Mouse (Mus musculus) embryonic facial prominence, embryonic 12.5 days (tissue): Measurements from ENCODE around the gene Arhgef39. TPM values are rescaled to one million over a fixed set of nuclear protein-coding genes. Genes with fewer than 3 reads are reported as not detected.
A peak's percentile ranks its signal among the peaks of the same experiment; 100 is the strongest.

Source experiments
- ATAC-seq: fragments of 200-750 bp; cut with Nextera tagmentation; 2 replicates; pipeline ENCODE4 v1.8.0; 2017; ENCODE audit not compliant: insufficient number of reproducible peaks, insufficient read depth, low FRiP score, low TSS enrichment
- H3K27ac ChIP-seq: fragments of 300-500 bp; sonication (generic); 2 replicates; pipeline ENCODE4 v1.5.1; 2016; ENCODE audit warnings: mild to moderate bottlenecking
- H3K27me3 ChIP-seq: fragments of 300-500 bp; sonication (generic); 2 replicates; pipeline ENCODE4 v1.6.1; 2016; ENCODE audit warnings: mild to moderate bottlenecking, moderate library complexity
- H3K36me3 ChIP-seq: fragments of 300-500 bp; sonication (generic); 2 replicates; pipeline ENCODE4 v1.6.1; 2016; ENCODE audit warnings: mild to moderate bottlenecking
- H3K4me1 ChIP-seq: fragments of 300-500 bp; sonication (generic); 2 replicates; pipeline ENCODE4 v1.6.1; 2016
- H3K4me2 ChIP-seq: fragments of 300-500 bp; sonication (generic); replicated peaks from 2 replicates; pipeline ENCODE4 v1.6.1; 2016; ENCODE audit warnings: mild to moderate bottlenecking, moderate library complexity
- H3K4me3 ChIP-seq: fragments of 300-500 bp; sonication (generic); 2 replicates; pipeline ENCODE4 v1.5.1; 2016; ENCODE audit warnings: mild to moderate bottlenecking
- H3K9ac ChIP-seq: fragments of 300-500 bp; sonication (generic); 2 replicates; pipeline ENCODE4 v1.6.1; 2016; ENCODE audit warnings: mild to moderate bottlenecking, moderate library complexity
- H3K9me3 ChIP-seq: fragments of 300-500 bp; sonication (generic); 2 replicates; pipeline ENCODE4 v1.6.1; 2016; ENCODE audit warnings: mild to moderate bottlenecking, moderate library complexity
- WGBS: fragments of 180-500 bp; shearing (Covaris S2); methylation state at CpG from one replicate; pipeline ENCODE4 v1.1.7; 2016; 5-methylcytosine and 5-hydroxymethylcytosine counted together
- polyA plus RNA-seq: library from polyadenylated mRNA; unstranded; fragments of >200 nt; fragmentation: Nextera tagmentation; extraction: Ambion mirVana; gene quantifications from 2 replicates; pipeline ENCODE4 v1.2.1, GENCODE M21; 2016

Gene Arhgef39
- polyA plus RNA-seq, 1 experiment from 2014 or later: 44.1 TPM

DNA sequence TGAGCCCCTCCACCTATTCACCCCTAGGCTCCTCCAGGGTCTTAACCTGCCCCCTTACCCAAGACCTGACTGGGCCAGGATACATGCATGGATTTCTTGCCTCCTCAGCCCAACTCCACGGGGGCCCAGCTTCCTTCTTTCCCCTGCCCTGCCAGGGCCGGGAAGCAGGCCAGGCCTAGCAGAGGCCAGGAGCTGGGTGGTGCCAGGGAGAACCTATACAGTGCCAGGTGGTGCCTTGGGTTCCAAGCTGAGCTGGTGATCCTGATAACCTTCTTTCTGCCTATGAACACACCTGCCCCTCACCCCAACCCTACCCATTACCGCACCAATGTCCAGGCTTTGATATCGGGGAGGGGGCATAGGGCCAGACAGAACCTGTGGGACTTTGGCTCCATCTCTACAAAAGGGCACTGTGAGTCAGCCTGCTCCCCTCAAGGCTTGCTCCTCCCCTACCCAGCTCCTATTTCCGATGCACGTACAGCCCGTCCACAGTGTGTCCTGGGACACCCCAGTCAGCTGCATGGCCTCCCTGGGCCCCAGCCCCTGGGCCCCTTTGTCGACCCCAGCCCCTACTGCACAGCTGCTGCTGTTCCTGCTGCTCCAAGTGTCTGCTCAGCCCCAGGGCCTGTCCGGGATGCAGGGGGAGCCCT lies 7.2 kb upstream of the Arhgef39 start, which contains the start of gene Car9:
Gene Car9, plus strand, starts transcription at position 431 of the 650 bp plus-strand sequence.
- Histone ChIP-seq H3K4me1 (peaks cover 19% of the 10 kb centered on the region), H3K27ac (no peak within 1 kb of the TSS), H3K4me2 (peak within 1 kb of the TSS; percentile 58), H3K9ac (peak within 1 kb of the TSS; percentile 24; the same call in 1 of the 2 replicates), H3K27me3 (peaks cover 17% of the 10 kb centered on the region; the same call in 1 of the 2 replicates), H3K4me3 (0 out of 2 replicates have a peak within 1 kb of the TSS, but pooled peaks have one; percentile 39), H3K9me3 (no peaks in the 10 kb centered on the region), H3K36me3 (no peaks in the 10 kb centered on the region)
- WGBS: 37% methylated on average over 9 of the region's 9 CpGs
- ATAC-seq: no peak

DNA sequence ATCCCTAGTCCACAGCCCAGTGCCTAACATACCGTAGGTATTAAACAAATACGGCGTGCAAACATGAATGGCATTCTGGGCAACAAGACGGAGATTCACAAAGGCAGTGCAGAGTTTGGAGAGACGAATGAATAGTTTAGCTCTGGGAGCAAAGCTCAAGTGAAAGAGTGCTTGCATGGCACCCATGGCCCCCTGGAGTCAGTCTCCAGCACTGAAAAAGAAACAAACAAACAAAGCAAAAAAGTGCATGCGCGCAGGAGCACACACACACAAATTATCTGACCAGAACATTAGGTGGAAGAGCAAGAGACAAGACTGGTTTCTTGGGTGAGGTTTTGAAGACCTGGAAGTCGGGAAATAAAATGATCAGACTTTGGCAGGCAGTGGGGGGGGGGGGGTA lies 6.6 kb upstream of the Arhgef39 start:
- Histone ChIP-seq H3K27me3 (peaks cover 17% of the 10 kb centered on the region; the same call in 1 of the 2 replicates), H3K4me2 (no peak overlapping the region), H3K36me3 (no peaks in the 10 kb centered on the region), H3K4me1 (peaks cover 19% of the 10 kb centered on the region), H3K9me3 (no peaks in the 10 kb centered on the region), H3K27ac (no peak overlapping the region), H3K4me3 (no peak overlapping the region), H3K9ac (no peak overlapping the region)
- 82% methylated on average over 8 of the region's 8 CpGs for WGBS
- ATAC-seq: no peak

DNA sequence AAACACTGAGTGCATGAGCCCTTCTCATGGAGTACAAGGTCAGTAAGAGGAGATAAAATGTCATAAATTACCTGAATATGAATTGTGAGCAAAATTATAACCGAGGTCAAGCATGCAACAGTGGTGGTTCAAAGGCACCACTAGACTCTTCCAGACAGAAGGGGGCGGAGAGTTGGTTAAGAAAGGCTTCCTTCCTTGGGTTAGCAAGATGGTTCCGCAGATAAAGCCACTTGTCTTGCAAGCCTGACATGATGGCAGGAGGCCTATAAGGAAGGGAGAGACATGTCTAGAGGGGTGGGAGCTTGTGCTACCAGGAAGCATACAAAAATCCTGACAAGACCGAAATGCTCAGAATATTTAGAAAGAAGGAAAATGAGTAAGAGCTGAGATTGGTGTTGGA lies 4.8 kb upstream of the Arhgef39 start:
- H3K36me3 ChIP-seq: no peaks in the 10 kb centered on the region
- no peaks in the 10 kb centered on the region for H3K9me3 ChIP-seq
- no peak overlapping the region for H3K9ac ChIP-seq
- WGBS: 81% methylated on average over 4 of the region's 4 CpGs
- H3K27me3 ChIP-seq: peaks cover 17% of the 10 kb centered on the region; the same call in 1 of the 2 replicates
- H3K27ac ChIP-seq: no peak overlapping the region
- no peak overlapping the region for H3K4me2 ChIP-seq
- peaks cover 17% of the 10 kb centered on the region for H3K4me1 ChIP-seq
- H3K4me3 ChIP-seq: no peak overlapping the region
- ATAC-seq: no peak

DNA sequence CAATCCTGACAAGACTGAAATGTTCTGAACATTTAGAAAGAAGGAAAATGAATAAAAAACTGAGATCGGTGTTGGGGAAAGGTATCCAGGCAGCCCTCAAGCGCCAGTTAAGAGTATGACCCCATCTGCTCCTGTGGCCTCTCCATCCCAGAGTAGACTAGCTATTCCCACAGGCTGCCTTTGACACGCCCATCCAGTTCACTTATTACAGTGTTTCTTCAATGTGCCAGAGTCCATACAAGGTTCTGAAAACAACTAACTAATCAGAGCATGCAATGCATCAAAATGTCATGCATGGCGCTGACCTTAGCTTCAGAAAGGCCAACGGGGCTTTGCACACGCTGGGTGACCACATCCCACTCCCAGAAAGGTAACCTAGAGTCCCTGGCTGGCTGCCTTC lies 4.0 kb upstream of the Arhgef39 start:
- 82% methylated on average over 6 of the region's 6 CpGs for WGBS
- Histone ChIP-seq H3K4me1 (peaks cover 15% of the 10 kb centered on the region), H3K27ac (no peak overlapping the region), H3K4me3 (no peak overlapping the region), H3K36me3 (no peaks in the 10 kb centered on the region), H3K9ac (no peak overlapping the region), H3K9me3 (no peaks in the 10 kb centered on the region), H3K27me3 (peaks cover 17% of the 10 kb centered on the region; the same call in 1 of the 2 replicates), H3K4me2 (no peak overlapping the region)
- ATAC-seq: no peak

DNA sequence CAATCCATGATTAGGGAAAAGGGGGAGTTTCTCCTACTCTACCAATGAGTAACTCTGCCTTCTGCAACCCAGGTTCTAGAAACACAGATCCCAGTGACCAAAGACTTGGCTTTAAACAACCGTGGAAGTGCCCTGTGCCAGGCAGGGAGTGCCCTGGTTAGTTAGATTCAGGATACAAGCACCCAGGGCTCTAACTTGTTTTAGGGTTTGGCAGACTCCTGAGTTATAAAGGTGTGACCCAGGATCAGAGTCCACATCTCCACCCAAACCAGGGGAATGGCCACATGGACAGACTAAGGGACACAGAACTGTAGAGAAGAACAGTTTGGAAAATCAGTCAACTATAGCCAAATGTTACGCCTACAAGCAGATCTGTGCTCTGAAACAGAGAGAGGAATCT lies 3.5 kb upstream of the Arhgef39 start:
- peaks cover 17% of the 10 kb centered on the region; the same call in 1 of the 2 replicates for H3K27me3 ChIP-seq
- H3K9me3 ChIP-seq: no peaks in the 10 kb centered on the region
- ATAC-seq: no peak
- peaks cover 15% of the 10 kb centered on the region for H3K4me1 ChIP-seq
- H3K4me3 ChIP-seq: no peak overlapping the region
- no peak overlapping the region for H3K4me2 ChIP-seq
- H3K36me3 ChIP-seq: no peaks in the 10 kb centered on the region
- H3K27ac ChIP-seq: no peak overlapping the region
- WGBS: 75% methylated on average over 2 of the region's 2 CpGs
- H3K9ac ChIP-seq: no peak overlapping the region

GRCm38 (mm10) chr4:43498983-43499382 lies 512 bp downstream of the Arhgef39 start:
- no peaks in the 10 kb centered on the region for H3K27me3 ChIP-seq
- peak overlapping the region; percentile 58; the same call in 1 of the 2 replicates for H3K9ac ChIP-seq
- peak overlapping the region; percentile 56 for H3K4me3 ChIP-seq
- peaks cover 27% of the 10 kb centered on the region for H3K4me1 ChIP-seq
- H3K9me3 ChIP-seq: no peaks in the 10 kb centered on the region
- H3K27ac ChIP-seq: no peak overlapping the region
- no peak for ATAC-seq
- peak overlapping the region; percentile 59 for H3K4me2 ChIP-seq
- peaks cover 11% of the 10 kb centered on the region; the same call in 1 of the 2 replicates for H3K36me3 ChIP-seq
- WGBS: 18% methylated on average over 8 of the region's 8 CpGs

- Histone ChIP-seq H3K9me3 (no peaks in the 10 kb centered on the region), H3K9ac (0 out of 2 replicates have a peak overlapping the region, but pooled peaks have one; percentile 20), H3K4me2 (peak overlapping the region; percentile 59), H3K27me3 (no peaks in the 10 kb centered on the region), H3K4me1 (peaks cover 27% of the 10 kb centered on the region), H3K4me3 (peak overlapping the region; percentile 56), H3K27ac (no peak overlapping the region), H3K36me3 (peaks cover 11% of the 10 kb centered on the region; the same call in 1 of the 2 replicates)
- ATAC-seq: no peak
- 77% methylated on average over 4 of the region's 4 CpGs for WGBS
Observed at GRCm38 (mm10) chr4:43497946-43498345, 1.5 kb downstream of the Arhgef39 start.

GRCm38 (mm10) chr4:43497405-43497804 lies 2.1 kb downstream of the Arhgef39 start:
- ATAC-seq: no peak
- Histone ChIP-seq H3K4me2 (peak overlapping the region; percentile 59), H3K36me3 (peaks cover 11% of the 10 kb centered on the region; the same call in 1 of the 2 replicates), H3K9me3 (no peaks in the 10 kb centered on the region), H3K27ac (no peak overlapping the region), H3K4me3 (no peak overlapping the region), H3K9ac (no peak overlapping the region), H3K4me1 (peaks cover 27% of the 10 kb centered on the region), H3K27me3 (no peaks in the 10 kb centered on the region)
- WGBS: 93% methylated on average over 8 of the region's 8 CpGs

GRCm38 (mm10) chr4:43496587-43496986 lies 2.9 kb downstream of the Arhgef39 start:
- H3K4me2 ChIP-seq: no peak overlapping the region
- peaks cover 11% of the 10 kb centered on the region; the same call in 1 of the 2 replicates for H3K36me3 ChIP-seq
- H3K27ac ChIP-seq: no peak overlapping the region
- no peaks in the 10 kb centered on the region for H3K27me3 ChIP-seq
- H3K4me1 ChIP-seq: peaks cover 27% of the 10 kb centered on the region
- no peak overlapping the region for H3K9ac ChIP-seq
- WGBS: 67% methylated on average over 6 of the region's 6 CpGs
- no peak overlapping the region for H3K4me3 ChIP-seq
- no peaks in the 10 kb centered on the region for H3K9me3 ChIP-seq
- no peak for ATAC-seq

GRCm38 (mm10) chr4:43493846-43494240 lies 5.7 kb downstream of the Arhgef39 start:
- no peak for ATAC-seq
- H3K27ac ChIP-seq: peak overlapping the region; percentile 85
- peaks cover 11% of the 10 kb centered on the region; the same call in 1 of the 2 replicates for H3K36me3 ChIP-seq
- peak overlapping the region; percentile 55 for H3K4me3 ChIP-seq
- peak overlapping the region; percentile 57 for H3K9ac ChIP-seq
- 0 out of 2 replicates have a peak, but pooled peaks cover 3% of the 10 kb centered on the region for H3K9me3 ChIP-seq
- H3K4me1 ChIP-seq: peaks cover 25% of the 10 kb centered on the region
- WGBS: 3% methylated on average over 9 of the region's 9 CpGs
- peak overlapping the region; percentile 59 for H3K4me2 ChIP-seq
- H3K27me3 ChIP-seq: no peaks in the 10 kb centered on the region

- peak overlapping the region; percentile 57 for H3K9ac ChIP-seq
- peak; percentile 88 for ATAC-seq
Observed at GRCm38 (mm10) chr4:43493186-43493845, 6.2 kb downstream of the Arhgef39 start.

More at GRCm38 (mm10) chr4:43493186-43493845, 6.2 kb downstream of the Arhgef39 start:
- Histone ChIP-seq H3K9me3 (0 out of 2 replicates have a peak, but pooled peaks cover 3% of the 10 kb centered on the region), H3K27ac (peak overlapping the region; percentile 85), H3K36me3 (peaks cover 11% of the 10 kb centered on the region; the same call in 1 of the 2 replicates), H3K4me3 (peak overlapping the region; percentile 55), H3K4me2 (peak overlapping the region; percentile 59), H3K27me3 (no peaks in the 10 kb centered on the region), H3K4me1 (peaks cover 20% of the 10 kb centered on the region)
- under 1% methylated on average over 47 of the region's 47 CpGs for WGBS
